Mouse (Mus musculus): Measurements from ENCODE around the gene Lep. TPM values are rescaled to one million over a fixed set of nuclear protein-coding genes. Genes with fewer than 3 reads are reported as not detected.
A peak's percentile ranks its signal among the peaks of the same experiment; 100 is the strongest.

Gene Lep
- total and polyA plus RNA-seq, 2 experiments from 2014 or later: not detected

GRCm38 (mm10) chr6:29084401-29084800 lies 24.4 kb downstream of the Lep start:
- H3K9me3 ChIP-seq (replicated peaks; ENCODE audit: control insufficient read depth, low read length): no peaks in the 10 kb centered on the region

DNA sequence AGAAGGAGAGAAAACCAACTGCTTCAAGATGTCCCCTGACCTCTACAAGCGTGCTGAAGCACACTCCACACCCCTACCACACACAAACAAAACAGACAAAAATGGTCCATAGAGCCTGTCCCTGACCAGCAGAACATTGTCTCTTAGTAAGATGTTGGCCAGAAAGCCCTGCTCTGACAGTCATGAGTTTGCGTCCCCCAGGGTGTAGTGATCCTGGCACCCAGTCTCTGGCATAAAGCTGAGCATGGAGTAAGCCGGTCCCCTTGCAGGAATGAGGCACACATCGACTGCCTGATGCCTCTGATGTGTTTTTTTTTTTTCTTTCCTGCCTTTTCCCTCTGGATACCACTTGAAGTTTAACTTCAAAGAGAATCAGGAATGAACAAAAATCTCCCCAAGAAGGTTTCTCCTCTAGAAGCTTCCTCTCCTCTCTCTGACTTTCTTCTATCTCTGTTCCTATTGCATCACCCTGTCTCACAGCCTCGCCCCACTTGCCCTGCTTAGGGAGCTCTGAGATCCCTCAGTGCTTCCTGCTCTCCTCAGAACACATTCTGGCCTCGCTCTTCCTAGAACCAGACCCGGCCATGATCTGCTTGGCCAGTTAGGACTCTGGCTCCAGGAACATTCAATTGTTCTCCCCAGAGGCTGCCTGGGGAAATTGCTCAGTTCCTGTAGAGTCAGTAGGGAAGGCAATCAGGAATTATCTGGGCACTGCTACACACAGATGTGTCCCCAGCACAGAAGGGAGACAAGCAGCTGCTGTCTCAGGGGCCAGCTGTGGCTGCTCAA lies 28.1 kb downstream of the Lep start:
- WGBS: 56% methylated on average over 7 of the region's 7 CpGs
- H3K27ac ChIP-seq (ENCODE audit: low read depth): peak overlapping the region; percentile 59; the same call in 1 of the 2 replicates

More at GRCm38 (mm10) chr6:29084401-29084800, 24.4 kb downstream of the Lep start:
- Histone ChIP-seq H3K9ac (replicated peaks; ENCODE audit: low read depth, low read length) (no peak overlapping the region), H3K4me2 (ENCODE audit: low read depth, low read length) (no peak overlapping the region), H3K27ac (ENCODE audit: low read depth) (no peak overlapping the region), H3K36me3 (replicated peaks; ENCODE audit: control insufficient read depth, insufficient read depth, low read length) (no peaks in the 10 kb centered on the region), H3K4me3 (ENCODE audit: low read depth, low read length) (no peak overlapping the region), H3K27me3 (ENCODE audit: control insufficient read depth, insufficient read depth, low read length) (no peaks in the 10 kb centered on the region), H3K4me1 (ENCODE audit: control insufficient read depth, insufficient read depth) (no peaks in the 10 kb centered on the region)
- DNase-seq (ENCODE audit: low spot score) (no peak), ATAC-seq (ENCODE audit: insufficient read depth, low read depth) (no peak)
- TF ChIP-seq EP300 (IDR thresholded peaks at IDR 0.05; ENCODE audit: low read depth) (no peak), CTCF (IDR thresholded peaks at IDR 0.05; ENCODE audit: low read depth) (no peak)
- 68% methylated on average over 7 of the region's 7 CpGs for WGBS

GRCm38 (mm10) chr6:29092234-29092633 lies 32.2 kb downstream of the Lep start:
- Histone ChIP-seq H3K9ac (replicated peaks; ENCODE audit: low read depth, low read length) (no peak overlapping the region), H3K4me3 (ENCODE audit: low read depth, low read length) (no peak overlapping the region), H3K27me3 (ENCODE audit: control insufficient read depth, insufficient read depth, low read length) (no peaks in the 10 kb centered on the region), H3K4me2 (ENCODE audit: low read depth, low read length) (no peak overlapping the region), H3K27ac (ENCODE audit: low read depth) (no peak overlapping the region), H3K4me1 (ENCODE audit: control insufficient read depth, insufficient read depth) (no peaks in the 10 kb centered on the region), H3K36me3 (replicated peaks; ENCODE audit: control insufficient read depth, insufficient read depth, low read length) (no peaks in the 10 kb centered on the region), H3K9me3 (replicated peaks; ENCODE audit: control insufficient read depth, low read length) (0 out of 2 replicates have a peak, but pooled peaks cover 3% of the 10 kb centered on the region)
- ATAC-seq (ENCODE audit: insufficient read depth, low read depth) (no peak), DNase-seq (ENCODE audit: low spot score) (no peak)
- WGBS: 71% methylated on average over 7 of the region's 7 CpGs
- no peak for TF ChIP-seq CTCF (IDR thresholded peaks at IDR 0.05; ENCODE audit: low read depth)

More for the DNA sequence above, 28.1 kb downstream of the Lep start:
- Histone ChIP-seq H3K9ac (replicated peaks; ENCODE audit: low read depth, low read length) (no peak overlapping the region), H3K4me1 (ENCODE audit: control insufficient read depth, insufficient read depth) (no peaks in the 10 kb centered on the region), H3K9me3 (replicated peaks; ENCODE audit: control insufficient read depth, low read length) (0 out of 2 replicates have a peak, but pooled peaks cover 3% of the 10 kb centered on the region), H3K36me3 (replicated peaks; ENCODE audit: control insufficient read depth, insufficient read depth, low read length) (no peaks in the 10 kb centered on the region), H3K4me3 (ENCODE audit: low read depth, low read length) (no peak overlapping the region), H3K27me3 (ENCODE audit: control insufficient read depth, insufficient read depth, low read length) (no peaks in the 10 kb centered on the region), H3K4me2 (ENCODE audit: low read depth, low read length) (no peak overlapping the region)
- peak; percentile 87 for ATAC-seq (ENCODE audit: insufficient read depth, low read depth)
- peak; percentile 75 for DNase-seq (ENCODE audit: low spot score)
- TF ChIP-seq CTCF (IDR thresholded peaks at IDR 0.05; ENCODE audit: low read depth) (no peak), EP300 (IDR thresholded peaks at IDR 0.05; ENCODE audit: low read depth) (no peak)

GRCm38 (mm10) chr6:29092904-29093303 lies 32.9 kb downstream of the Lep start:
- Histone ChIP-seq H3K4me1 (ENCODE audit: control insufficient read depth, insufficient read depth) (no peaks in the 10 kb centered on the region), H3K4me3 (ENCODE audit: low read depth, low read length) (no peak overlapping the region), H3K36me3 (replicated peaks; ENCODE audit: control insufficient read depth, insufficient read depth, low read length) (no peaks in the 10 kb centered on the region), H3K27me3 (ENCODE audit: control insufficient read depth, insufficient read depth, low read length) (no peaks in the 10 kb centered on the region), H3K9me3 (replicated peaks; ENCODE audit: control insufficient read depth, low read length) (0 out of 2 replicates have a peak, but pooled peaks cover 3% of the 10 kb centered on the region), H3K4me2 (ENCODE audit: low read depth, low read length) (no peak overlapping the region), H3K27ac (ENCODE audit: low read depth) (no peak overlapping the region), H3K9ac (replicated peaks; ENCODE audit: low read depth, low read length) (no peak overlapping the region)
- TF ChIP-seq CTCF (IDR thresholded peaks at IDR 0.05; ENCODE audit: low read depth) (peak; percentile 6; the same call in 1 of the 2 replicates), EP300 (IDR thresholded peaks at IDR 0.05; ENCODE audit: low read depth) (no peak)
- DNase-seq (ENCODE audit: low spot score) (no peak), ATAC-seq (ENCODE audit: insufficient read depth, low read depth) (no peak)
- WGBS: 50% methylated on average over 11 of the region's 11 CpGs

DNA sequence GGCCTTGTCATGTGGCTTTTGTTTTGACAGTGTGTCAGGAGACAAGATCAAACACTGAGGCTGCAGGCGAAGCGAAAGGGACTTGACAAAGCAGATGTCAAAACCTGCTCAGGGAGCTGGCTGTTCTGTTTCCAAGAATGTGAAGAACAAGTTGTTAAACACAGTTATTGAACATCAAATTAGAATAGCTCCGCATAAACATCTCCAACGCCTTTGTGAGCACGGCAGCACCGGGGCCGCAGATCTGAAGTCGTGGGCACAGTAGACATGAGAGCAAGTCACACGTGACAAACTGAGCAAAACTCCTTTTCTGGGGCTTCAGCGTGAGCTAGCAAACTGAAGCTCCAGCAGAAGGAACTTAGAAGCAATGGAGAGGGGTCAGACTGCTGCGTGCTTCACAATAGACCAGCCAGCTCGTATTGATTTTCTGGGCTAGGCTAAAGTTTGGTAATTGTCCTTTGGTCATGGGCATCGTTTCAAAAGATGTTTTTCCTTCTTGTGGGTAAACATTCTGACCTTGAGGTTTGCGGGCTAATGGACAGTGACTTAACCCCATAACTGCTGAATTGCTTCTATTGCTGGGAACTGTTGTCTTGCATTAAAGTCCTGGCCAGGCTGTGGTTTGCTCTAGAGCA lies 39.6 kb downstream of the Lep start:
- WGBS: 75% methylated on average over 14 of the region's 14 CpGs
- Histone ChIP-seq H3K9ac (replicated peaks; ENCODE audit: low read depth, low read length) (no peak overlapping the region), H3K9me3 (replicated peaks; ENCODE audit: control insufficient read depth, low read length) (no peaks in the 10 kb centered on the region), H3K4me3 (ENCODE audit: low read depth, low read length) (no peak overlapping the region), H3K27ac (ENCODE audit: low read depth) (no peak overlapping the region), H3K4me2 (ENCODE audit: low read depth, low read length) (no peak overlapping the region), H3K27me3 (ENCODE audit: control insufficient read depth, insufficient read depth, low read length) (no peaks in the 10 kb centered on the region), H3K36me3 (replicated peaks; ENCODE audit: control insufficient read depth, insufficient read depth, low read length) (no peaks in the 10 kb centered on the region), H3K4me1 (ENCODE audit: control insufficient read depth, insufficient read depth) (no peaks in the 10 kb centered on the region)
- TF ChIP-seq EP300 (IDR thresholded peaks at IDR 0.05; ENCODE audit: low read depth): no peak
- no peak for TF ChIP-seq CTCF (IDR thresholded peaks at IDR 0.05; ENCODE audit: low read depth)
- DNase-seq (ENCODE audit: low spot score): no peak
- ATAC-seq (ENCODE audit: insufficient read depth, low read depth): no peak

Measured in heart, postnatal 0 days (tissue).